Mouse (Mus musculus): ENCODE measurements at regions not wholly inside any gene's neighbourhood (a gene's known extent, or its start where the extent isn't known, plus 50 kb on each side); places are given as distances from the start of the nearest gene placed in this dataset.
"Not testable (repeated sequence)": the region's sequence is repeated elsewhere in the genome, so short reads cannot be mapped to it uniquely, and the experiment has no call there.

DNA sequence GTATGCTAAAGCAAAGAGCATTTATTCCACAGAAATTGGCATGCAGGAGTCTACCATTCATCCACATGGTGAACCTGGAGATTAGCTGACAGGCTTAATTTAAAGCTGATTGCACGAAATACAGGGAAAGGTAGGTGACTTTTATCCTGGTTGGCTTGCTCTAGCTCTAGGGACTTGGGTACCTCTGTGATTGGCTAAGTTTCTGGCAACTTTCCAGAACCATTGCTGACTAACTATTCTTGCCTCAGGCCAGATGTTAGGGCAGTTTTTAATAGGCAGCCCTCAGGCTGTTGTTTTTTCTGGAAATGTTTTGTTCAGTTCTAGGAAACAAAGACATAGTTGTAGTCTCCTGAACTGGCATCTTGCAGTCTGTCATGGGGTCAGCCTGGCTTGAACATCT lies 871.1 kb upstream of the Gpc5 start:
- no peaks in the 10 kb centered on the region for H3K27me3 ChIP-seq (ENCODE audit: low read depth, poor library complexity, severe bottlenecking)
- H3K4me3 ChIP-seq: no peak overlapping the region
- no peaks in the 10 kb centered on the region for H3K9me3 ChIP-seq (replicated peaks)
- no peaks in the 10 kb centered on the region for H3K36me3 ChIP-seq
- H3K27ac ChIP-seq (replicated peaks): no peak overlapping the region
- DNase-seq (ENCODE audit: low spot score): no peak
- no peaks in the 10 kb centered on the region for H3K4me1 ChIP-seq
- WGBS: 78% methylated on average over 1 of the region's 1 CpGs

DNA sequence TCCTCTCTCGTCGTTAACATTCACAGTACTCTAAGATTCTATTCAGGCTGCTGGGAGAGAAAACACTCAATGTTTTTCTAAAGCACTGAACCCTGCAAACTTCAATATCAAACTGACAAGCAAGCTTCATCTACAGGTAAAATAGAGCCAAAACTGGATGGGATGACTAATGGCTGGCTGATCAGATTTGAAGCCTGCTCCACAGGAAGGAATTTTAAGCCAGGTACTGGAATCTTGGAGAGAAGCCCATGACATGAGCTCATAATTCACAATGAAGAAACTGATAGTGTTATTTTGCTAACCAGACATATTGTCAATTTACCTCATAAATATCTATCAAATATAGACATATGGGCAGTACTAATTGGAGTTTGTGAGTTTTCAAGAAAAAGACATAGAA lies 861.3 kb upstream of the Gpc5 start:
- Histone ChIP-seq H3K9me3 (replicated peaks) (no peaks in the 10 kb centered on the region), H3K27me3 (ENCODE audit: low read depth, poor library complexity, severe bottlenecking) (no peaks in the 10 kb centered on the region), H3K4me3 (no peak overlapping the region), H3K36me3 (no peaks in the 10 kb centered on the region), H3K27ac (replicated peaks) (no peak overlapping the region), H3K4me1 (no peaks in the 10 kb centered on the region)
- 95% methylated on average over 2 of the region's 2 CpGs for WGBS
- DNase-seq (ENCODE audit: low spot score): no peak

DNA sequence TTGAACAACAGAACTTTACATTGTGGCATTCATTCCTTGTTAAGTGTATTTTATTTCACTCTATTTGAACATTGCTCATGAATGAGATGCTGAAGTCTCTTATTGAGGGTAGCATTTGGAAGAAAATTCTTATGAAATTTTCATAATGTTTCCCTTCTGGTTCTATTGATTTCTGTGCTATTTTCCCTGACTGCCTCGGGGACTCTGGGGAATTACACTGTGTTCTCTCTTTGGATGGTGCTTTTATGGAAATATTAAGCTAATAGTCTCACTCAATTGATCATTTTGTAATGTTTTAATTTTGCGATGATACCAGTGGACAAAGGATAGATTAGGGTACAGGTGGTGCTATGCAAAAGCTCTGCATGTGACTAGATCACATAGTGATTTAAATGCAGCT lies 837.0 kb upstream of the Gpc5 start:
- no peaks in the 10 kb centered on the region for H3K27me3 ChIP-seq (ENCODE audit: low read depth, poor library complexity, severe bottlenecking)
- H3K36me3 ChIP-seq: no peaks in the 10 kb centered on the region
- no peaks in the 10 kb centered on the region for H3K4me1 ChIP-seq
- no peaks in the 10 kb centered on the region for H3K9me3 ChIP-seq (replicated peaks)
- WGBS: 82% methylated on average over 2 of the region's 2 CpGs
- H3K4me3 ChIP-seq: no peak overlapping the region
- H3K27ac ChIP-seq (replicated peaks): no peak overlapping the region
- no peak for DNase-seq (ENCODE audit: low spot score)

DNA sequence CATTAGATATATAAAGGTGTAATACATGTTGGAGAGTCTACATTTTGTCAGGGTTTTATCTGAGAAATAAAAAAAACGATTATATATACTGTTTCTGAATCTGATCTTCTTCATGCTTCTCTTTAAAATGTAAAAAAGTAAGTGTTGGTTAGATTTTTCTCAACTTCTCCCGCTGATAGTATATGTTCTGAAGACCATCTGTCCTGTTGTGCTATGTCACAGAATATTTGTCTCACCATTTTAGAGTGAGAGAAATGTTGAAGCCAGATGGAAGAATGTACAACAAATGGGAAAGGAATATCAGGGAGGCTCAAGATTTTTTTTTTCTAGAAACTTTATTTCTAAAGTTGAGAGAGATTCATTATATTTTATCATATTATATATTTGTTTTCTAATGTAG lies 830.4 kb upstream of the Gpc5 start:
- Histone ChIP-seq H3K27me3 (ENCODE audit: low read depth, poor library complexity, severe bottlenecking) (no peaks in the 10 kb centered on the region), H3K9me3 (replicated peaks) (no peaks in the 10 kb centered on the region), H3K36me3 (no peaks in the 10 kb centered on the region), H3K27ac (replicated peaks) (no peak overlapping the region), H3K4me1 (no peaks in the 10 kb centered on the region), H3K4me3 (no peak overlapping the region)
- WGBS: 83% methylated on average over 2 of the region's 2 CpGs
- no peak for DNase-seq (ENCODE audit: low spot score)

DNA sequence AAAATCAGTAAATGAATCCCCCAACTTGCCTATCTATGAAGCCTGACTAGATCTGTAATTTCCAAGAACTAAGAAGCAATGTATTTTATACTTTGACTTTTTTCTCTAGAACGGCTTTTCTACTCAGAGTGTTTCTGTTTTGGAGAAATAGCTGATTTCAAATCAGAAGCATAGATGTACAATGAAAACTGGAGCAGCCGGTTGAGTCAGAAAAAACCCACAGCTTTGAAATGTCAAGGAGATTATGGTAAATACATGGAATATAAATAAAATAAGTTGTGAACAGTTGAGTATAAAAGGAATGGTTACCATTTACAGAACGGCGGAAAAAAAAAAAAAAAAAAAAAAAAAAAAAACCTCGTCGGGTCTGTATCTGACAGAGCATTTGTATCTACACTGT lies 791.4 kb upstream of the Gpc5 start:
- H3K27ac ChIP-seq (replicated peaks): no peak overlapping the region
- 94% methylated on average over 6 of the region's 6 CpGs for WGBS

DNA sequence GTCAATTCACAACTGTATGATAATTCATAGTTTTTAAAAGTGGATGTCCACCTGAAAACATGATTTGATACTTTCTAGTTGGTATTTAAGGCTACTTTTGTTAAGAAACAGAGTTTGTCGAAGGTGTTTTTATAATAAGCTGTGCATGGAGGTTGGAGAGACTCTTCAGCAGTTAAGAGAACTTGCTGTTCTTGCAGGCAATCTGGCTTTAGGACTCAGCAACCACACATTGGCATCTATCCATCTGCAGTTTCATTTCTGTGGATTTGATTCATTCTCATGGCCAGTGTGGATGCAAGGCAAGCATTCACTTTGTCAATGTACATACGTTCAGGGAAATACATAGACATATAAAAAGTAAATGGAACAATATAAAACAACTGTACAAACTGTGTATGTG lies 784.5 kb upstream of the Gpc5 start:
- DNase-seq (ENCODE audit: low spot score): no peak
- no peaks in the 10 kb centered on the region for H3K36me3 ChIP-seq
- H3K27me3 ChIP-seq (ENCODE audit: low read depth, poor library complexity, severe bottlenecking): no peaks in the 10 kb centered on the region
- no peaks in the 10 kb centered on the region for H3K9me3 ChIP-seq (replicated peaks)
- H3K4me3 ChIP-seq: no peak overlapping the region
- no peaks in the 10 kb centered on the region for H3K4me1 ChIP-seq
- no peak overlapping the region for H3K27ac ChIP-seq (replicated peaks)
- WGBS: 90% methylated on average over 2 of the region's 2 CpGs

More for the DNA sequence above, 791.4 kb upstream of the Gpc5 start:
- Histone ChIP-seq H3K4me3 (no peak overlapping the region), H3K27me3 (ENCODE audit: low read depth, poor library complexity, severe bottlenecking) (no peaks in the 10 kb centered on the region), H3K4me1 (no peaks in the 10 kb centered on the region), H3K36me3 (no peaks in the 10 kb centered on the region), H3K9me3 (replicated peaks) (no peaks in the 10 kb centered on the region)
- no peak for DNase-seq (ENCODE audit: low spot score)

DNA sequence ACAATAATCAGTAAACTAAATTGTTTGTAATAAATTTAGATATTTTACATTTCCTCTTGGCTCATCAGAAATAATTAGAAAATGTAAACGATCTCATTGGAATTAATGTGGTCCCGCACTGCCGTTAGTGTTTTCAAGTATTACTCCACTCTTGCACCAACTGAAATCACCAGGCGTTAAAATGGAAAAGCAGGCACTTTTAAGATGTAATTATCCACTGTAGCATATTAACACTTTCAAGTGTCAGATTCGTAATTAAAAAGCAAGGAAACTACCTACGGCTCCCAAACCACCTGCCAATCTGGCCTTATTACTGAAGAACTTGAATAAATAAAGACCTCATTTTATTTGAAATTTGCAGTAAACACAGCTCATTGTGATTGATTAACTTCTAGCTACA lies 759.4 kb upstream of the Gpc5 start:
- Histone ChIP-seq H3K27ac (replicated peaks) (no peak overlapping the region), H3K4me1 (no peaks in the 10 kb centered on the region), H3K27me3 (ENCODE audit: low read depth, poor library complexity, severe bottlenecking) (no peaks in the 10 kb centered on the region), H3K9me3 (replicated peaks) (no peaks in the 10 kb centered on the region), H3K4me3 (no peak overlapping the region), H3K36me3 (no peaks in the 10 kb centered on the region)
- 94% methylated on average over 6 of the region's 6 CpGs for WGBS
- no peak for DNase-seq (ENCODE audit: low spot score)

DNA sequence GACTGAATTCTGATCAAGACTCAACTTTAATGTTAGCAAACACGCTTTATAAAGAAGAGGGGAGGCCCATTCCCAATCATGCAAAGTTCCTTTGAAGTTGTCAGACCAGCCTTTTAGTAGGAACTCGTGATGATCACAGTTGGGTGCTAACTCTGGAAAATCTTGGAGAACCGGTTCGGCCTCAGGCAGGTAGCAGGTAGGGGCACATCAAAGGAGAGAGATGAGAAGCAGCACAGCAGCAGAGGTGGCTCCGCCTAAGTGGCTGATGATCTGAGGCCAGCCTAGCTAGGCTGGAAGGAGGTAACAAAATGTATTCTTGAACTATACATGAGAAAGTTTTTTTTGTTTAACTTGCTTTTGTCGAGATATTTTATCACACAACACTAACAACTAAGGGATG lies 742.7 kb upstream of the Gpc5 start:
- no peaks in the 10 kb centered on the region for H3K4me1 ChIP-seq
- WGBS: 62% methylated on average over 6 of the region's 6 CpGs
- no peak overlapping the region for H3K4me3 ChIP-seq
- H3K27ac ChIP-seq (replicated peaks): no peak overlapping the region
- H3K27me3 ChIP-seq (ENCODE audit: low read depth, poor library complexity, severe bottlenecking): no peaks in the 10 kb centered on the region
- H3K36me3 ChIP-seq: no peaks in the 10 kb centered on the region
- no peak for DNase-seq (ENCODE audit: low spot score)
- no peaks in the 10 kb centered on the region for H3K9me3 ChIP-seq (replicated peaks)

DNA sequence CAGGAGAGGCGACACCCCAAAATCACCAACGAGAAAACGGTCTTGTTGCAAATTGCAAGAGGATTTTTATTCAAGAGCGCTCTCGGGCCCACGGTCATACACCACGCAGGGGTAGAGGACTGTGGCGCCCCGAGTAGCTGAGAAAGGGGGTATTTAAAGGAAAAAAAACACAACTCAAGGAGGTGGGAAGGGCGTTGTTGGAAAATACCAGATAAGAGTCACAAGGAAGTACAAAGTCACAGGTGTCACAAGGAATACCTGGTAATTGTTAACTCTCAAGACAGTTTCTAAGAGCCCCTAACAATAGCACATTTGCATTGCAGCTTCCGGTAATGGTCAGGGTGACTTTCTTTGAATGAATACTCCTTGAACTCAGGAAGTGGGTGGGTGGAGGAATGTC lies 742.2 kb upstream of the Gpc5 start:
- WGBS: 71% methylated on average over 10 of the region's 11 CpGs
- not testable (repeated sequence) for H3K27me3 ChIP-seq (ENCODE audit: low read depth, poor library complexity, severe bottlenecking); H3K36me3 ChIP-seq; H3K4me1 ChIP-seq; H3K4me3 ChIP-seq; DNase-seq (ENCODE audit: low spot score); H3K27ac ChIP-seq (replicated peaks); H3K9me3 ChIP-seq (replicated peaks)

DNA sequence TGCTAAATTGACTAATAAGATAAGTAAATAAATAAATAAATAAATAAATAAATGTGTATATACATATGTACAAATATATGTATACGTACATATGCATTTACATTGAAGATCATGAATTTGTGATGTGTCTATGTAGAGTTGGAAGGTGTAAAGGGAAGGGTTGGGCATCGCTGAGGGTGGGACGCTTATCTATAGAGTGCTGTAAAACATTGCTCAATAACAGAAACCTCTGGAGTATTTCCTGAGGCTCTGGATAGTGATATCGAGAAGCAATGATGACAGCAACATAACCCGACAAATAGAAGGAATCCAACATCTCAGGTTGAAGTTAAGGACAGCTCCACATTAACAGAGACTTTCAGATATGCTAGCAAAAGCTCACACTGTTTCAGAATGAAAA lies 739.7 kb upstream of the Gpc5 start:
- Histone ChIP-seq H3K4me3 (no peak overlapping the region), H3K27me3 (ENCODE audit: low read depth, poor library complexity, severe bottlenecking) (no peaks in the 10 kb centered on the region), H3K4me1 (no peaks in the 10 kb centered on the region), H3K9me3 (replicated peaks) (no peaks in the 10 kb centered on the region), H3K36me3 (no peaks in the 10 kb centered on the region), H3K27ac (replicated peaks) (no peak overlapping the region)
- WGBS: 93% methylated on average over 5 of the region's 5 CpGs
- DNase-seq (ENCODE audit: low spot score): no peak

DNA sequence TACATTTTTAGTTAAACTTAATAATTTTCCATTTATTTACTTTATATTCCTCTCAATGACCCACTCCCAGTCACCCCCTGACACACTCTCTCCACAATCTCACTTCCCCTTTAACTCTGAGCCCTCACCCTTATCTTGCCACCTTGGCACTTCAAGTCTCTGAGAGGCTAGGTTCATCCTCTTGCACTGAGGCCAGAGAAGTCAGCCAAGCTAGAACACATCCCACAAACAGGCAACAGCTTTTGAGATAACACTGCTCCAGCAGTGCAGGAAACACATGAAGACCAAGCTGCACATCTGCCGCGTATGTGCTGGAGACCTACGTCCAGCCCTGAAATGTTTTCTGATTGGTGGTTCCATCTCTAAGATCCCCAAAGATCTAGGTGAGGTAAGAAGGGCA lies 717.2 kb upstream of the Gpc5 start:
- 95% methylated on average over 3 of the region's 3 CpGs for WGBS
- H3K4me3 ChIP-seq: no peak overlapping the region

DNA sequence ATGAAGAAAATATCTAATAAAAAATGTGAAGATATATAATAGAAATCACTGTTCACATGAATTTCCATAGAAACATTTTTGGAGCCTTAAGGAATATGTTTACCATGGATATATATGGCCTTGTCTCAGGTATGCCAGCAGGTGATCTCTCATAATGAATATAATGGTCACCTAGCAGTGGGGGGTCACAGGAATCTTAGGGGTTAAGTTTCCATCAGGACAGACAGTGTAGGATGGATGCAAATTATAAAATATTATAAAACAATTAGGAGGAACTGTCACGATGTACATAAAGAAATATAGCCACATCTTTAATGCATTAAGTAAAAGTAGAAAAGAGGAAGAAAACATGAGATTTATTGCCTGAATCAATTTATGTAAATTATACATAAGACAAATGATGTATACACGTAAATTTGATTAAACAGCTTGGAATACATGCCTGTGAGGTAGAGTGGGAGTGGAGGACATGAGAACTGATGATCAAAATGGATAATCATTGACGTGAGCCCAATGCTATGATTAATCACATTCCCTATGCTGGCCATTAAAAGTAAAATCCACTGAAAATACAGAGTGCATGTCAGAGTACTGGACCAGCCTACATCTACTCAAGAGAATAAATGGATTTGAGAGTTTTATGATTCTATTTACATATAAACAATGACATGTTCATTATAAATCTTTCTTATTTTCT lies 693.0 kb upstream of the Gpc5 start:
- Histone ChIP-seq H3K27me3 (ENCODE audit: low read depth, poor library complexity, severe bottlenecking) (no peaks in the 10 kb centered on the region), H3K36me3 (no peaks in the 10 kb centered on the region), H3K27ac (replicated peaks) (no peak overlapping the region), H3K9me3 (replicated peaks) (no peaks in the 10 kb centered on the region), H3K4me1 (no peaks in the 10 kb centered on the region), H3K4me3 (no peak overlapping the region)
- DNase-seq (ENCODE audit: low spot score): no peak
- 81% methylated on average over 3 of the region's 3 CpGs for WGBS

More for the DNA sequence above, 717.2 kb upstream of the Gpc5 start:
- Histone ChIP-seq H3K36me3 (no peaks in the 10 kb centered on the region), H3K4me1 (no peaks in the 10 kb centered on the region), H3K27ac (replicated peaks) (no peak overlapping the region), H3K27me3 (ENCODE audit: low read depth, poor library complexity, severe bottlenecking) (no peaks in the 10 kb centered on the region), H3K9me3 (replicated peaks) (no peaks in the 10 kb centered on the region)
- DNase-seq (ENCODE audit: low spot score): no peak

DNA sequence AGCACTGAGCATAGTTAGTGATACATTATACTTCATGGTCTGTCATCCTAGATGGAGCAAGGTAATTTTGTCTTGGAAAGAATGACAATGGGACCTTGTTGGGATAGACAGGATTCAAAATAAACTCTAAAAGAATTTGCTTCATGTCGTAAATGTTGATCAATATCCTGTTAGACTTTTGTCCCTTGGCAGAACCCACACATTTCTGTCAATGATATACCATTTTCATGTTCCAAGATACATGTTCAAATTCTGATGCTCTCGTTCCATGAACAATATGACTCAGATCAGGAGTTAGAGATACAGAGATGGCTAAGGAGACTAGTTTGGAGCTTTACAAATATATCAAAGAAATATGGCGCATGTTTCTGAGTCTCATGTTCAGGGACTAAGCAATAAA lies 673.2 kb upstream of the Gpc5 start:
- Histone ChIP-seq H3K27me3 (ENCODE audit: low read depth, poor library complexity, severe bottlenecking) (no peaks in the 10 kb centered on the region), H3K36me3 (no peaks in the 10 kb centered on the region), H3K4me3 (no peak overlapping the region), H3K27ac (replicated peaks) (no peak overlapping the region), H3K9me3 (replicated peaks) (no peaks in the 10 kb centered on the region), H3K4me1 (no peaks in the 10 kb centered on the region)
- DNase-seq (ENCODE audit: low spot score): no peak
- WGBS: 87% methylated on average over 3 of the region's 3 CpGs

DNA sequence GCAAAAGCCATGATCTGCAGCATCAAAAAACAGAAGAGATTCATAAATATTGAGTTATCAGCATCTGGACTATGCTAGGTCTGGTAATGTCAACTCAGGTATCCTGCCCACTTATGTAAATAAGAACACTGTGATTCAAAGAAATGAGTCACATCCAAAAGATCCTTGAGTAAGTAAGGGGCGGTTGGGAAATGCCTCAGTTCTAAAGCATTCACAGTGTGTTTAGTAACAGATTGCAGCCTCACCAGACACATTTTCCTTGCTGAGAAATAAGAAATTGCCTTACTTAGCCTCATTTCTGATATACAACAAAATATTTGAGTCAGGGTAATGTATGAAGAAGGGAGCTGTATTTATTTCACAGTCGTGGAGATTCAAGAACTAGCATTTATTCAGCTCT lies 666.5 kb upstream of the Gpc5 start:
- no peak overlapping the region for H3K27ac ChIP-seq (replicated peaks)
- DNase-seq (ENCODE audit: low spot score): no peak
- H3K4me3 ChIP-seq: no peak overlapping the region
- 80% methylated on average over 2 of the region's 2 CpGs for WGBS
- no peaks in the 10 kb centered on the region for H3K36me3 ChIP-seq
- H3K9me3 ChIP-seq (replicated peaks): no peaks in the 10 kb centered on the region
- no peaks in the 10 kb centered on the region for H3K27me3 ChIP-seq (ENCODE audit: low read depth, poor library complexity, severe bottlenecking)
- no peaks in the 10 kb centered on the region for H3K4me1 ChIP-seq

Measured in midbrain, embryonic 10.5 days (tissue).